Mouse (Mus musculus) lung, adult 2 months (tissue): ENCODE data around the gene Tubgcp5.

ENCODE experiments used
- CTCF ChIP-seq: fragments of 200-500 bp; IDR thresholded peaks from 2 replicates; pipeline ENCODE4 v1.5.1; 2011; ENCODE audit warnings: mild to moderate bottlenecking, low read length, control low read depth; ENCODE audit not compliant: insufficient read depth
- POLR2A ChIP-seq: fragments of 200-500 bp; IDR thresholded peaks from 2 replicates; pipeline ENCODE4 v1.6.1; 2011; ENCODE audit warnings: low read depth, mild to moderate bottlenecking, control low read depth, low read length, borderline replicate concordance; ENCODE audit errors: extremely low read depth

DNA sequence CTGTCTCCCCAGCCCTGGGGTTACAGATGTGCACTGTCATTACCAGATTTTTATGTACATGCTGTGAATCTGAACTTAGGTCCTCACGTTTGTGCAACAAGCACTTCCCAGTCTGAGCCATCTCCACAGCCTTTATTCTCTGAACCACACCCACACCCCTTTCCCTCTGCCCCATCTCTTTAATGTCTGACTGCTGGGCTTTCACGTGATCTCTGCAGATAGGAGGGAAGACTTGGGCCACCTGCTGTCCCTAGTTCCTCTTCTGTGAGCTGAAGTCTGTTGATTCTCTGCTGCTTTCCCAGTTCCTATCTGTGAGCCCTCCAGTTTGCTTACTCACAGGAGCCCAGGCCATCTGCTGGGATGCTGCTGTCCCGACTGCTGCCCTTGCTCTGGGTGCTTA, 26.0 kb upstream of the Tubgcp5 start, which contains the start of gene Siglech:
- TF ChIP-seq CTCF (no peak), POLR2A (no peak)
